Mouse (Mus musculus): ENCODE measurements at regions not wholly inside any gene's neighbourhood (a gene's known extent, or its start where the extent isn't known, plus 50 kb on each side); places are given as distances from the start of the nearest gene placed in this dataset.
"Not testable (repeated sequence)": the region's sequence is repeated elsewhere in the genome, so short reads cannot be mapped to it uniquely, and the experiment has no call there.

- DNase-seq (ENCODE audit: extremely low read depth, low read depth) = not testable (repeated sequence)
Observed at GRCm38 (mm10) chr10:11801372-11802230, 458.4 kb downstream of the Epm2a start.

- DNase-seq (ENCODE audit: extremely low read depth, low read depth) = no peak
Observed at GRCm38 (mm10) chr10:11809255-11809654, 466.1 kb downstream of the Epm2a start.

GRCm38 (mm10) chr10:11822418-11822959 is 479.3 kb downstream of the Epm2a start:
- DNase-seq (ENCODE audit: extremely low read depth, low read depth) = no peak

- DNase-seq (ENCODE audit: extremely low read depth, low read depth) = no peak
Observed at GRCm38 (mm10) chr10:11841094-11841493, 497.9 kb downstream of the Epm2a start.

- no peak for DNase-seq (ENCODE audit: extremely low read depth, low read depth)
Observed at GRCm38 (mm10) chr10:11841494-11841893, 498.3 kb downstream of the Epm2a start.

GRCm38 (mm10) chr10:11846141-11846540 is 502.9 kb downstream of the Epm2a start:
- no peak for DNase-seq (ENCODE audit: extremely low read depth, low read depth)

GRCm38 (mm10) chr10:11875145-11876131 is 532.2 kb downstream of the Epm2a start:
- DNase-seq (ENCODE audit: extremely low read depth, low read depth) = no peak

GRCm38 (mm10) chr10:11886237-11886636 is 543.0 kb downstream of the Epm2a start:
- no peak for DNase-seq (ENCODE audit: extremely low read depth, low read depth)

- DNase-seq (ENCODE audit: extremely low read depth, low read depth) = no peak
Observed at GRCm38 (mm10) chr10:11888953-11889352, 545.7 kb downstream of the Epm2a start.

GRCm38 (mm10) chr10:11922132-11922531 is 578.9 kb downstream of the Epm2a start:
- DNase-seq (ENCODE audit: extremely low read depth, low read depth) = no peak

GRCm38 (mm10) chr10:11938164-11938563 is 595.0 kb downstream of the Epm2a start:
- no peak for DNase-seq (ENCODE audit: extremely low read depth, low read depth)

- DNase-seq (ENCODE audit: extremely low read depth, low read depth) = no peak
Observed at GRCm38 (mm10) chr10:11942772-11943171, 599.6 kb downstream of the Epm2a start.

- no peak for DNase-seq (ENCODE audit: extremely low read depth, low read depth)
Observed at GRCm38 (mm10) chr10:11960327-11960922, 617.2 kb downstream of the Epm2a start.

GRCm38 (mm10) chr10:12004966-12005365 is 661.8 kb downstream of the Epm2a start:
- DNase-seq (ENCODE audit: extremely low read depth, low read depth) = no peak

- DNase-seq (ENCODE audit: extremely low read depth, low read depth) = no peak
Observed at GRCm38 (mm10) chr10:12005889-12006288, 662.7 kb downstream of the Epm2a start.

GRCm38 (mm10) chr10:12017286-12017685 is 674.1 kb downstream of the Epm2a start:
- no peak for DNase-seq (ENCODE audit: extremely low read depth, low read depth)

GRCm38 (mm10) chr10:12018281-12018680 is 675.1 kb downstream of the Epm2a start:
- DNase-seq (ENCODE audit: extremely low read depth, low read depth) = no peak

- DNase-seq (ENCODE audit: extremely low read depth, low read depth) = no peak
Observed at GRCm38 (mm10) chr10:12019159-12019779, 676.1 kb downstream of the Epm2a start.

GRCm38 (mm10) chr10:12020576-12020975 is 677.4 kb downstream of the Epm2a start:
- DNase-seq (ENCODE audit: extremely low read depth, low read depth) = no peak

- no peak for DNase-seq (ENCODE audit: extremely low read depth, low read depth)
Observed at GRCm38 (mm10) chr10:12035159-12035558, 692.0 kb downstream of the Epm2a start.

- no peak for DNase-seq (ENCODE audit: extremely low read depth, low read depth)
Observed at GRCm38 (mm10) chr10:12045937-12046336, 702.7 kb downstream of the Epm2a start.

All from MEL-GATA-1-ER (cell line).